Mouse (Mus musculus): ENCODE data around the gene Enpp3.
A peak's percentile ranks its signal among the peaks of the same experiment; 100 is the strongest.

Gene Enpp3

GRCm38 (mm10) chr10:24842676-24843075, at the start of gene Enpp3:
Gene Enpp3, minus strand, starts transcription at chr10:24842823.
- DNase-seq (ENCODE audit: low read depth) = no peak

- DNase-seq (ENCODE audit: low read depth) = no peak
Observed at GRCm38 (mm10) chr10:24888343-24888742, 45.7 kb upstream of the Enpp3 start.

- no peak for DNase-seq (ENCODE audit: low read depth)
Observed at GRCm38 (mm10) chr10:24886008-24886407, 43.4 kb upstream of the Enpp3 start.

- DNase-seq (ENCODE audit: low read depth) = no peak
Observed at GRCm38 (mm10) chr10:24873624-24874023, 31.0 kb upstream of the Enpp3 start.

- DNase-seq (ENCODE audit: low read depth) = peak; percentile 97
Observed at GRCm38 (mm10) chr10:24869760-24870290, 27.2 kb upstream of the Enpp3 start, which contains the start of gene Med23. Gene Med23, plus strand, starts transcription at chr10:24869986.

- DNase-seq (ENCODE audit: low read depth) = no peak
Observed at GRCm38 (mm10) chr10:24864434-24864833, 21.8 kb upstream of the Enpp3 start.

- DNase-seq (ENCODE audit: low read depth) = no peak
Observed at GRCm38 (mm10) chr10:24863146-24863545, 20.5 kb upstream of the Enpp3 start.

- no peak for DNase-seq (ENCODE audit: low read depth)
Observed at GRCm38 (mm10) chr10:24841998-24842397, 625 bp downstream of the Enpp3 start.

- no peak for DNase-seq (ENCODE audit: low read depth)
Observed at GRCm38 (mm10) chr10:24840795-24841194, 1.8 kb downstream of the Enpp3 start.

- no peak for DNase-seq (ENCODE audit: low read depth)
Observed at GRCm38 (mm10) chr10:24836366-24837038, 6.1 kb downstream of the Enpp3 start.

GRCm38 (mm10) chr10:24835702-24836342, 6.8 kb downstream of the Enpp3 start:
- DNase-seq (ENCODE audit: low read depth) = no peak

GRCm38 (mm10) chr10:24834634-24835371, 7.8 kb downstream of the Enpp3 start:
- no peak for DNase-seq (ENCODE audit: low read depth)

- DNase-seq (ENCODE audit: low read depth) = no peak
Observed at GRCm38 (mm10) chr10:24832306-24832705, 10.3 kb downstream of the Enpp3 start.

GRCm38 (mm10) chr10:24831377-24832095, 11.1 kb downstream of the Enpp3 start:
- DNase-seq (ENCODE audit: low read depth) = no peak

GRCm38 (mm10) chr10:24830448-24830847, 12.2 kb downstream of the Enpp3 start:
- DNase-seq (ENCODE audit: low read depth) = no peak

- DNase-seq (ENCODE audit: low read depth) = no peak
Observed at GRCm38 (mm10) chr10:24828136-24828535, 14.5 kb downstream of the Enpp3 start.

GRCm38 (mm10) chr10:24826130-24826529, 16.5 kb downstream of the Enpp3 start:
- no peak for DNase-seq (ENCODE audit: low read depth)

GRCm38 (mm10) chr10:24825456-24826081, 17.1 kb downstream of the Enpp3 start:
- no peak for DNase-seq (ENCODE audit: low read depth)

GRCm38 (mm10) chr10:24824621-24825020, 18.0 kb downstream of the Enpp3 start:
- no peak for DNase-seq (ENCODE audit: low read depth)

GRCm38 (mm10) chr10:24823697-24824535, 18.7 kb downstream of the Enpp3 start:
- DNase-seq (ENCODE audit: low read depth) = no peak

GRCm38 (mm10) chr10:24823265-24823664, 19.4 kb downstream of the Enpp3 start:
- DNase-seq (ENCODE audit: low read depth) = no peak

Measured in c-Kit-positive CD71-positive TER-119-negative erythroid progenitor cells, embryonic 14.5 days (primary cell).